Mouse (Mus musculus) adrenal gland, postnatal 36 days (tissue): ENCODE measurements at regions not wholly inside any gene's neighbourhood (a gene's known extent, or its start where the extent isn't known, plus 50 kb on each side); places are given as distances from the start of the nearest gene placed in this dataset.
A peak's percentile ranks its signal among the peaks of the same experiment; 100 is the strongest.

ENCODE experiments used
- DNase-seq, 2 experiments: peaks; one replicate each; pipeline ENCODE4 v3.0.0; 2021; ENCODE audit warnings: mixed read lengths in 1 of 2

DNA sequence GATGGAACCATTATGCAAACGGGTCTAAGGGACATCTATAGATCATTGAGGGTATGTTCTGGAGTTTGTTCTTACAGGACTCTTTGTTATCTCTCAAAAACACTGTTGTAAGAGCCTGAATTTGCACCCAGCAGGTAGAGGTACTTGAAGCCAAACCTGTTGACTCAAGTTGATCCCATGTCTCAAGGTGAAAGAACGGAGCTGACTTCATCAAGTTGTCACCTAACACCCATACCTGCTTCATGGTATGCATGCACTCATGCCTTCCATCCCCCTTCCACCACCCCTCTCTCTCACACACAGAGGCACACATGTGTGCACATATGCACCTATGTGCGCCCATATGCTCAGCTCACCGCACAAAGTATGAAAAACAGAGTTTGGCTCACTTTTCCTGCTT, 189.0 kb downstream of the Ttll7 start:
- DNase-seq: no peak

GRCm38 (mm10) chr3:147042911-147043310, 190.7 kb downstream of the Ttll7 start:
- no peak for DNase-seq

DNA sequence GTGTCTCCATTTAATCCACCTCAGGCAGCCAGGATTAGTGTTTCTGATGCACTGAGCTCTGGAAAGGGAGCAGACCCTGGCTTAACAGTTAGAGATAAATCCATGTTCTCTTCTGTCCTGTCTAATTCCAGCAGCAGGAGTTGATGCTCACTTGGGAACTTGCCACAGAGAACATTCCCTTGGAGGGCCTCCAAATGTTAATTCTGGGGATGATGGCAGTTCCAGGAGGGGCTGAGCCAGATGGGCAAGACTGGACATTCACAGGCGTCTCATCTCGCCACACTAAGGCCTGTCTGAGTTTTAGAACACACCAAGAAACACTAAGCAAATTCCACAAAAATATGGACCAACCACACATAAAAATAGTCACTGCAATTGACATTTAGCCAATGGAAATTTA, 194.5 kb downstream of the Ttll7 start:
- no peak for DNase-seq

- no peak for DNase-seq
These were observed 202.1 kb downstream of the Ttll7 start for GRCm38 (mm10) chr3:147054157-147054838.

DNA sequence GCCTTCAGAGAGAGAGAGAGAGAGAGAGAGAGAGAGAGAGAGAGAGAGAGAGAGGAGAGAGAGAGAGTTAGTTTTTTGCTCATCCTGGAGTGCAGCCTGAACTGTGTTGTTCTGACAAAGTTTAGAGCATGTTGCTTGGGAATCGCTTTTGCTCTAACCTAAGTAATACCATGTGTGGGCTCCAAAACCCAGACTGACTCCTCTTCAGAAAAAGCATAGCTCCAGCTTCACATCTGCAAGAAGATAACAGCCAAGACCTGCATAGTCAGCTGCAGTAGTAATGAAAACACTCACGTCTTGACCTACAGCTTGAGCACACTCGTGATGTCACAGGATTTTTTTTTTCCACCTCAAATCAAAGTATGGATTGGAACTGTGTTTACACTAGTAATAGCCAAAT, 205.7 kb downstream of the Ttll7 start:
- no peak for DNase-seq

- DNase-seq: no peak
These were observed 208.5 kb downstream of the Ttll7 start for GRCm38 (mm10) chr3:147060659-147061058.

DNA sequence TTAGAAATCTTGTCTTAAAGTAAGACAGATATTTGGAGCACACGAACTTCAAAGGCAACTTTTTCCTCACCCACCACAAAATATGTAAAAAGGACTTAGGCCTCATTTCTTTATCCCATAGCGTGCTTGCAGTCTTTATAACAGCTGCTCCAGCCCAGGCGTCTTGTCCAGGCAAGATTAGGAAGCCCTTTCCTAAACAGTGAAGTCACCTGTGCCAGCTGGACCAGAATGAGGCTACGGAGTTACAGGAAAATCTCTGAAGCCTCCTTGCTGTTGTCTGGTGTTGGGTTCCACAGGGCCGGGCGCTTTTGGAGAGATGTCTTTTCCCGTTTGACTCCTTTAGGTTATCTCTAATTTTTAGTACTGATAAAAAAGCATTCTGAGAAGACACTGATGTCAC, 210.3 kb downstream of the Ttll7 start:
- DNase-seq: no peak

GRCm38 (mm10) chr3:147063578-147064442, 211.6 kb downstream of the Ttll7 start:
- no peak for DNase-seq

DNA sequence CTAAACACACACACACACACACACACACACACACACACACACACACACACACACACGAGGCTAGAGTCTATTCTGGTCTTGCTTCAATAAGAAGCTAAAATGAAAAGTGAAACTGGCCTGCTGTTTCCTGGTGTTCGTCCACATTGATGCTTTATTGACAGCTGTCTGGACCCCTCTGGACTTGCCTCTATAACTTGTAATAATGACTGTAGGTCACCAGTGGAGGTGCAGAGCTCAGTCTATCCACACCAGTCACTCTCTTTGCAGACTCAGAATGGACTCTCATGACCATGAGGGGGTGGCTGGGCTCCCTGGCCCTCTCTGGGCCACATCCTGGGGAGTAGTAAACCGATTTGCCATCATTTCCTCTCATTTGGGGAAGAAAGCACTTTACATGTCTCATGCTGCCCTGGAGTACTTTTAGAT, 212.3 kb downstream of the Ttll7 start:
- no peak for DNase-seq

DNA sequence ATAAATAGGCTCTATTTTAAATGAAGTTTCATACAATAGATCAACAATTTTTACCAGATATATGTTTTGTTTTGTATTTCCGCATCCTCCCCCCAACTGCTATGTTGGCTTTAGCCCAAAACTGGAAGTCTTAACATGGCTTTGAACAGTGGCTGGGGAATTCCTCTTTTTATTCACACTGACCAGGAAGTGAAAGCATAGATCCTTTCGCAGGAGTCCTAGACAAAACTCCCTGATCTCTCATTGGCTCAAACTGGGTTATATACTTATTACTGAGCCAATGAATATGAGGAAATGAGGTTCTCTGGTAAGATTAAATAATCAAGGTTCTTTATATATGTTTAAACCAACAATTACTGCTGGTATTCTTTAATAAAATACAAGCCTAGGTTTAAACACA, 218.8 kb downstream of the Ttll7 start:
- DNase-seq: no peak

DNA sequence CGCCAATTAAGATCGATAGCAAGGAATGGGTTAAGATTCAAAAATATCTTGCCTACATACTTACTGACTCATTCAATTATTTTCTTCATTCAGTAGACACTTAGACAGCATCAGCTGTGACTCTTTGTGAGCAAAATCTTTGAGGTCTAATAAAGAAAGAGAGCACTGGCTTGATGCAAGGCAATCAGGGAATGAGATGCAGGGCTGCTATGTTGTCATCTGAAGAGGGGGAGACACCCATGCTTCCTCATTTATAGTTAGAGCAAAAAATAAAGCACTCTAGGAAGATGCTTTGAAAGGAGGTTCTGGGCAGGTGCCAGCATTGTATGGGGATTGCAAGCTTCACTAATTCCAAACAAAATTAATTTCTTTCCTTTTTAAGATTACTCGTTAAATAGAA, 228.0 kb downstream of the Ttll7 start:
- no peak for DNase-seq

- DNase-seq: no peak
These were observed 228.7 kb downstream of the Ttll7 start for GRCm38 (mm10) chr3:147080768-147081448.

- DNase-seq: no peak
These were observed 229.6 kb downstream of the Ttll7 start for GRCm38 (mm10) chr3:147081763-147082162.

GRCm38 (mm10) chr3:147082255-147082943, 230.2 kb downstream of the Ttll7 start:
- no peak for DNase-seq

DNA sequence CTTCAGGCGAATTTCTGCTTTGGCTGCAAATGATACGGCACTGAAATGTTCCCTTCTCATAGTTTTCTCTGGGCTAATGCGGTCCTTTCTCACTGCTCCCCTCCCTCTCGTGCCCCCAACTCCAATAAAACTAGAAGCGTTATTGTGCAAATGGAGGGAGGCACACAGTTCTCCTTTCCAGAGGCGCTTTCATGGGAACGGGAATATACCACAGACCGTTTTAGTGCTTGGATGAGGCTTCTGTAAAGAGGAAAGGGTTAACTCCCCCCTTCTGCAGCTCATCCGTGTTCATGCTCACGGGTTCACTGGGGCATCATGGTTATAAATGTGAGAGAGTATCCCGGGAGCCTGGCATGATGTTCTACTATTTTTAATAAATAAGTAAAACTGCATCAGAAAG, 231.2 kb downstream of the Ttll7 start:
- no peak for DNase-seq

DNA sequence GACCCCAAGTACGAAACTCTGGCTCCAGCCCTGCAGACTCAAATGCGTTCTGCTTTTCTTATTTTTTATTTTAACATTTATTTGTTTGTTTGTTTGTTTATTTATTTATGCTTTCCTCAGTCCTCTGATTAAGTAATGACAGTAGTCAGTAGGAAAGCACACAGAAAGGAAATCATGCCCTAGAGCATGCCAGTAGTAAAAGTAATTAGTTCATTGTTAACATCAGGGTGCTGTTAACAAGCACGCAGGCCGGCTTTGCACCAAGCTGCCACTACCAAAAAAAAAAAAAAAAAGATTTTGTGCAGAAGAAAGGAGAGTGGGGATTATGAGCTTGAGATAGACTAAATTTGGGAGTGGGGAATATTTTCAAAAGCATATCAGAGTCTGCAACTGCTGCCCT, 231.7 kb downstream of the Ttll7 start:
- DNase-seq: no peak

DNA sequence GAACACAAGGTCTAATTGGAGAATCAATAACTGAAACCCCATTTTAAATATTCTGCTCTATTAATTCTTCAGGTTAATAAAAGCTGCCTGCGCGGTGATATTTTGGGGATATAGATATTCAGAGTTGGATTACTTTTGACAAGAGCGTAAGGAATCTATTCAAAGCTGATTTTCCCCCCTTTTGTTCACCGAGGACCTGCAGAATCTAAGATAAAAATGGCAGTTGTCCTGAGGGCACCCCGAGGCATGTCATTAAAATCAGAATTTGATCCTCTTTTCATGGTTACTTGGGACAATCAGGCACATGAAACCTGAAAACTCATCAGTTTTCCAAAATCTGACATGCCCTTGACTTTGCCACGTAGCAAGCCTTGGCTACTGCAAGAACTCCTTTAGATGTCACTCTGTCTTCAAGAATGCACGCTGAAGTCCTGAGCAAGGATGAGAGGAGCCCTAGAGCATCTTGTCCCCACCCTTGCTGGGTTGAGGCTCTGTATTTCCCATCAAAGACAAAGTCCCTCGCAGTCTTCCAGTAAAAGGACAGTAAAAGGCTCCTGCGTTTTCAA, 232.5 kb downstream of the Ttll7 start:
- no peak for DNase-seq

- DNase-seq: peak; percentile 6 to 46
These were observed 236.0 kb downstream of the Ttll7 start for GRCm38 (mm10) chr3:147088171-147088570.

DNA sequence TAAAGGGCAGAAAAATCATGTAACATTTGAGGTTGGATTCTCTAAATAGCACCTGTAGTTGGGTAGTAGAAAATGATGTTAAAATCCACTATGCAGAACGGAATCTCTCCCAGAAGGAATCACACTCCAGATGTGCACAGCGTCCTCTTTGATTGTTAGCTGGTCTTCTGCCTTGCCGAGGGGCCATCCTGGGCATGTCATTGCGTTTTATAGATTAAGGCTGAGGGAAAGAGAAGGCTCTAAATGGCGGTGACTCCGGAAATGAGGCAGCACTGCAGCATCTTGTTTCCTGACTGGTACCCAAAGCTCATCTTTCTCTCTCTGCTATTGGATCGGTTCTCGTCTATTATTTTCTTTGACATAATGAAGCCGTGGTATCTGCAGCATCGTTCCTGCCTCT, 237.5 kb downstream of the Ttll7 start:
- DNase-seq: no peak

DNA sequence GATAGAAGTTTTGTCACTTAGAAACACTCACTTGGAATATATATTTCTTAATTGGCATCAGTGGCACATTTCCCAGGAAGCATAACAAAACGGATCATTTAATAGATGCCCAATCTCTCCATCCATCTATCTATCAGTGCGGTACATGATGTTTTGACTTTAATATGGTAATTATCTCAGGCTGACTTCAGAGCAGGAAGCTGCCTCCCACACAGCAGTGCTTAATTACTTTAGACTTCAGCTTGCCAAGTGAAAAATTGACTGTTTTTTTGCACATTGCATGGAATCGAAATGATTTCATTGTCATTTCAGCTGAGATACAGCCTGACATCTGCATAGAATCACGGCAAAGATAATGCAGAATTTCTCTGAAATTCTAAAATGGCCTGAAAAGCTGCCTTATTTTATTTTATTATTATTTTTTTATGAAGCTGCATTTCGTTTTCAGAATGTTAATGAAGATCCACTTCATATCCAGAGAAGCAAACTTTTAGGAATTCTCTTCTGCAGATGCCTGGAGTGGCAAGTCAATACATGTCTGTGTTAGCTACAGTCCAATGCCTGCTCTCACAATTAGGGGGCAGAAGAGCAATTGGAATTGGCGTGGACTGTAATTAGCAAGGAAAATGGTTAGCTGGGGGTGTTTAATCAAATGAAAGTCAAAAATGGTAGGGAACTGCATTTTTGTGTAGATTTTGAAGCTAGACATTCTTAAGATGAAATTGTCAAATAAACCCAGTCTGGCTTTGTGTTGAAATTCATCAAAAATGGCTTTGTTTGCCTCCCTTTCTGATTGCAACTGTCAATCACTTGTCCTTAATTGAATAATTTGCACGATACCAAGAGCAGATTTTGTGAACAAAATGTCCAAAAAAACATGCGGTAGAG, 240.3 kb downstream of the Ttll7 start:
- no peak for DNase-seq

DNA sequence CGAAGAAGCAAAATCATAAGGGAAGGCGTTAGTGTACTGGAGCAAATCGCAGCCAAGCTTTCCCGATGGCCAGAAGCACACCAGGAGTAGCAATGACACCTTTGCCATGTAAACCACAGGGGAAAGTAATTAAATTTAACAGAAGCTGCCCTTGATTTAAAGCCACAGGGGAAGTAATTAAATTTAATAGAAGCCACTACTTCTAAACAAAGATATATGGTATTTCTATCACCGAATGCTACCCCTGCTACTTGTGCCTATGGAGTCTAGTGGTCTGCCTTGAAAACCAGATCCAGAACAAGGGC, 240.9 kb downstream of the Ttll7 start:
- DNase-seq: no peak
